Mouse (Mus musculus) WW6 (cell line): ENCODE results near the gene Yipf2.
"Not testable (repeated sequence)": the region's sequence is repeated elsewhere in the genome, so short reads cannot be mapped to it uniquely, and the experiment has no call there.

Experiments
- DNase-seq: peaks from one replicate; pipeline ENCODE4 v3.0.0-alpha.2; 2013; ENCODE audit warnings: low read depth, low spot score

The Yipf2 gene

GRCm38 (mm10) chr9:21558366-21558765, 34.3 kb downstream of the Yipf2 start:
- no peak for DNase-seq

GRCm38 (mm10) chr9:21557556-21557955, 35.1 kb downstream of the Yipf2 start:
- no peak for DNase-seq

- DNase-seq: no peak
Measured at GRCm38 (mm10) chr9:21556996-21557395, 35.6 kb downstream of the Yipf2 start.

DNA sequence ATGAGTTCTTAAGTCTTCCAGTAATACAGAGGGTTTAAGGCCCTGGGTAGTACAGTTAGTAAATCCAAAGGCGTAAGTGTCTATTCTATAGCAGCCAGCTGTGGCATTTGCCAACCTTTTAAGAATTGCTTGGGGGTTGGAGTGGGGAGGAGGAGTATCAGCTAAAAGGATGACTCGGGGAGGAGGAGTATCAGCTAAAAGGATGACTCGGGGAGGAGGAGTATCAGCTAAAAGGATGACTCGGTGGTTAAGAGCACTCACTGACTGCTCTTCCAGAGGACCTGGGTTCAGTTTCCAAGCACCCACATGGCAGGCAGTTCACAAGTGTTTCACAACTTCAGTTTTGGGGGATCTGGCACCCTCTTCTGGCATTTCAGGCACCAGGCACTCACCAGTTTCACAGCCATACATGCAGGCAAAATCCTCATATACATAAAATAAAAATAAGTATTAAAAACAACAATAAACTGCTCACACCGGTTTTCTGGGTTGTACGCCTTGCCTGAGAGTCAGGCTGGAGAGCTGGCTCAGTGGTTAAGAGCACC, 37.4 kb downstream of the Yipf2 start:
- no peak for DNase-seq

DNA sequence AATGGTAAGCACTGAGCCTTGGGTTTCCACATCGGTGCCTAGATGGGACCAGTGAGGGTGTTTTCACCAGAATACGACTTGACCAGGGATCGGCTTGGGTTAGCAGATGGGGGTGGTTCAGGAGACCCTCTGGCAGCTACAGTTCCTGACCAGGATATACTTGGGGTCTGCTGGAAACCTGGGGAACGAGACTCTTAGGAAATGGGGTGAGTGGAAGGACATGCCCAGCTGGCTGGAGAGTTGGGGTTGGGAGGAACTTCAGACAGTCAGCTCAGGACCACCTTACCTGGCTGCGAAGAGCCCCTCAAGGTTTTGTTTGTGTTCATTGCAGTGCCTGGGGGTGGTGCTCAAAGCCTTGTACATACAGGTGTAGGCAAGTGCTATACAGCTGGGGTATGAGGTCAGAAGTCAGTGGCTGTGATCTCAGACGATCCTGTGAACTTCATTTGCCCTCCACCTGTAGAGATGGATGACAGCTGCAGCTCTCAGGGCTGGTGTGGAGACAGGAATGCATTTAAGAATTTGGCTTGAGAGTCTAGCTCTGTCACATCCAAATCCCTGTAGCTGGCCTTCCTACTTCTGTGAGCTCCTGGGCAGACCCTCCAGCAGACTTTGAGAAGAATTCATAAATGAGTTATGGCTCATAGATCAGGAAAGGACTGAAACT, 38.9 kb downstream of the Yipf2 start:
- DNase-seq: no peak

DNA sequence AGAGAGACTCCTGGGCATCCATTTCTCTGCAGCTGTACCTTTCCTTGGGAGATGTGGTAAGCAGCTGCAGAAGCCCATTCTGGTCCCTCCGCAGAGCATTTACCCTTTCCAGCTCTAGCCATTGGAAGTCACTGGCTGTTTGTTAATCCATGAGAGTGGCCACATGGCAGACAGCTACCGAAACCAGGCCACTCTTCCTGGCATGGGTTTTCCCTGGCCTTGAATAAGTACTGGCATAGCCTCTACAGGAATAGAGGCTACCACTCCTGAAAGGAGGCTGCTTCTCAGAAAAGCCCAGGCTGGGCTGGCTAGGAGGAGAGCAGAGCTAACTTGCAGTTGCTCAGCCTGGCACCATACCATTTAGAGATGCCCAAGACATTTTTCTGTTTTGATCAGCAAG, 41.6 kb downstream of the Yipf2 start:
- DNase-seq: no peak

GRCm38 (mm10) chr9:21547075-21547941, 45.3 kb downstream of the Yipf2 start:
- DNase-seq: peak; percentile 33

- DNase-seq: no peak
Measured at GRCm38 (mm10) chr9:21546789-21547074, 45.9 kb downstream of the Yipf2 start, which contains the start of gene Carm1. Gene Carm1 (plus strand): TSS chr9:21546894.

DNA sequence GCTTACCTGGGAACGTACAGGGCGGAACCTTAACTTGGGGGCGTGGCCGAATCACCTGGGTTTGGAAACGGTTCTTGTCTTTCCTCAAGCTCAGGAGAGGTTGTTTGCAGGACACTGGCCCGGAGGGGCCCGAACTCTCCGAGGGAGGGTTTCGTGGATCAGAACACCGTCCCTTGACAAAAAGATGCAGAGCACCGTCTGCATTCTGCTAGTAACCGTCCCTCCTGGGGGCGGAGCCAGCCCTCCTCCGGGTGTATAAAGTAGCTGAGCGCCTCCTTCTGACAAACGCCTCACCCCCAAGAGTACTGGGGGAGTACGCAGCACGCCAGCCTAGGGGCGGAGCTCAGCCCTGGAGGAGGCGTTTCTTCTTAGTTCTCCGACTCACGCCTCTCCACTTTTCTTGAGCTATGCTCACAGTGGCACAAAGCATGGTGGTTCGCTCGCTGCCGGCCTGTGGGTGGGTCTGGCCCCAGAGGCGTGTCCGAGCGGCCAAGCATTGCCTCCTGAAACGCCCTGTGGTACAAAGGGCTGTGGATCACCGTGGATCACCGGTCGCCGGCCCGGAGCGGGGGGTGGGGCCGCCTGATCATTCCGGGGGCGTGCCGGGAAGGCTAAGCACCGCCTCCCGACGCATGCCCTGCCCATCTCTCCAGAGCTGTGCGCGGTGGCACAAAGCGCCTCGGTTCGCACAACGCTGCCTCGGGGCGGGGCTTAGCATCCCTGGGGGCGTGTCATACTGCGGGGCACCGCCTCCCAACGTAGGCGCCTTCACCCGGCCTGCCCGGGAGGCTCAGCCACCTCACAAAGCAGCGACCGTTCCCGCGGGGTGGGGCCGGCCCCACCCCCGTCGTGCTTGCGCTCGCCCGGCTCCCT, 46.5 kb downstream of the Yipf2 start:
- DNase-seq: peak; percentile 91

- DNase-seq: no peak
Measured at GRCm38 (mm10) chr9:21545351-21545915, 47.2 kb downstream of the Yipf2 start.

- not testable (repeated sequence) for DNase-seq
Measured at GRCm38 (mm10) chr9:21542001-21542400, 50.6 kb downstream of the Yipf2 start.

DNA sequence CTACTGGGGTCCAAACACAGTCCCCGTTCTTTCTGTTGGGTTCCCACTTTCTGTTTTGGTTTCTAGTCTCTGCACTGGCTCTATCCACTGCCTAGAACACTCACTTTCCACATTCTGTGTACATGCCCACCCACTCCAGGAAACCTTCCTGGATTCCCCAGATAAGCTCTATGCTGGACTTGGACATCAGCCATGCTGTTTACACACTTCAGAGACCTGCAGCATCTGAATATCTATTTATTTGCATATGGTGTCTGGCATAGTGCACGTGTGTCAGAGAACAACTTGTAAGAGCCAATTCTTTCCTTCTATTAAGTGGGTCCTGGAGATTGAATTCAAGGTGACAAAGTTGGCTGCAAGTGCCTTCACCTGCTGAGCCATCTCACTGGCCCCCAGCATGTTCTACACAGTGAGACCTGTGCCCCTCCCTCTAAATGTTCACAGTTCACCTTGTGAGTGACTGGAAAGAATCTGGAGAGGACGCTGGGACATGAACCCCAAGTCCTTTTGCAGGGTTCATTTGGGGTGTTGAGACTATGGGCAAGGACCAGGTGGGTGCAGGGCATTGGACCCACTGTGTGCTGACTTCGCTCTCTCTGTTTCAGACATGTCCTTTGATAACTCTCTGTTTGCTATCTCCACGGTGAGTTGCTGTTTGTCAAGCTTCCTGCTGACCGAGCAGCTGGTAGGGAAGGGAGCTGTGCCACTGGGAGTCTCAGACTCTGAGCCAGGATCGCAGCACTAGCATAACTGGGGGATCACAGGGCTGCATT, 52.5 kb downstream of the Yipf2 start:
- no peak for DNase-seq
